Mouse (Mus musculus): ENCODE results near the gene Inip.

Gene Inip

GRCm38 (mm10) chr4:59801489-59801888 is at the start of gene Inip:
TSS of gene Inip (minus strand) at chr4:59801589.
- no peak for DNase-seq

GRCm38 (mm10) chr4:59850181-59850580 is 48.8 kb upstream of the Inip start:
- peak; percentile 70 to 93 for DNase-seq

GRCm38 (mm10) chr4:59847447-59847846 is 46.1 kb upstream of the Inip start:
- DNase-seq: peak in 1 of 2 experiments; percentile 22

GRCm38 (mm10) chr4:59845245-59845637 is 43.9 kb upstream of the Inip start:
- peak in 1 of 2 experiments; percentile 71 for DNase-seq

GRCm38 (mm10) chr4:59844460-59845244 is 43.3 kb upstream of the Inip start:
- DNase-seq: no peak

DNA sequence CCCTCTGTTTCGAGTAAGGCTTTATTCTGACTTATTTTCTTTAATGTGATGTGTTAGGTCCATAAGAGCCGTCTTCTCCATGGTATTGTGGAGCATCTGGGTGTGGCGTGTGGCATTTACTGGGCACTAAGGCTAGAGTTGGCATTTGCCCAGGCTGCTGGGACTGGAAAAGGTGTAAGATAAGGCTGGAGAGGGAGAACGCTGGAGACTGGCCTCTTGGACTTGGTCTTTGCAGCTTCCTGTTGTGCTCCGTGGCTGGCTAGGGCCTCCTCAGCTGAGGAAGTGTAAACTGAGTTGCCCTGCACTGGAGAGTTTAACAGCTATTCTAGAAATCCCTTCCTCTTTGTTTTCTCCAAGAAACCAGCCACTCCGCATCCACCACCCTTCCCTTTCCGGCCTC is 36.3 kb upstream of the Inip start:
- peak; percentile 33 to 48 for DNase-seq

DNA sequence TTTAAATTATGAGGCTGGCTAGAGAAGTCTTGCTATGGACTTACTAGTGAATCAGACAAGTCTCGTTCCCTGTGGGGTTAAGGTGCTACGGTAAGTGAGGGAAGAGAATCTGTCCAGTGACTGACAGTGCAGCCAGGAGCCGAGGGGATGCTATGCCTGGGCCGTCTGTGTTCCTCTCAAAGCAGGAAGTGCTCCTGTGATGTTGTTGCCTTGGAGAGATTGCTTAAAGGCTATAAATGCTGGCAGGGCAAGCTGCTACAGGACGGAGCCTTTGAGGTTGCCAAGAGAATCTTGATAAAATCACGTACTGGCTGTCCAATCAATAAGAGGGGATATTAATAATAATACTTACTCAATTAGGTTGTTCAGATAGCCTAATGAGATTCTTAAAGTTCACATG is 31.4 kb upstream of the Inip start:
- DNase-seq: no peak

- DNase-seq: no peak
Measured at GRCm38 (mm10) chr4:59831038-59831437, 29.6 kb upstream of the Inip start.

- DNase-seq: no peak
Measured at GRCm38 (mm10) chr4:59829072-59829471, 27.7 kb upstream of the Inip start.

DNA sequence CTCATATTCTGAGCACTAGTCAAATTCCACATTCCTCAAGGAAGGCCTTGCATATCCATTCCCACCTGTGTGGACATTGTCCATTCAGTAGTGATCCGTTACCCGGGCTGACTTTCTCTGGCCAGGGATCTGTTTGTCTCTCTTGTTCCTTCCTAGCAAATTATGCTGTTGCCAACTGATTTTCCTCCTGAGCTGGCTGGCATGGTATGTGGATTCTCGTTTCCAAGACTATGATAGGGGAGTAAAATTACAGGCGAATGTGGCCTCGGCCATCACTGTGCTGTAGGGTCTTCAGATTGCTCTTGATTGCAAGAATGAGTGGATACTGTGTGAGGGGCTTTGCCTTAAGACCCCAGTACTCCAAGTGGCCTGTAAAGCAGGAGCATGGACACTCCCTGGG is 25.0 kb upstream of the Inip start:
- no peak for DNase-seq

DNA sequence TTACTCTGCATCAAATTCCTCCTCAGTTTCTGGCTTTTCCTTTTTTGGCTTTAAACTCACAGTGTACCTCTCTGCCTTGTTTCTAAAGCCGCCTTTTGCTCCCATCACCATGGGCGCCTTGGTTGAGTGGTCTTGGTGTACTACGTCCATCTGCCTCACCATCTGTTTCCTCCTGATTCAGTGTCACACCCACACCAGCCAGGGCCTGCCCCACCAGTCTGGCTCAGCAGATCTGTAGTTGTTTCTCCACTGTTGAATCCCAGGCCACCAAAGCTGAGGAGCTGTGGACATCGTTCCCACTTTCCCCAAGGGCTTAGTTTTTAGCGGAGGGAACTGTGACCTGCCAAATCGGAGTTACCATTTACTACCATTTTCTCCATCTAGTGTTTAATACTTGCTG is 24.2 kb upstream of the Inip start:
- no peak for DNase-seq

DNA sequence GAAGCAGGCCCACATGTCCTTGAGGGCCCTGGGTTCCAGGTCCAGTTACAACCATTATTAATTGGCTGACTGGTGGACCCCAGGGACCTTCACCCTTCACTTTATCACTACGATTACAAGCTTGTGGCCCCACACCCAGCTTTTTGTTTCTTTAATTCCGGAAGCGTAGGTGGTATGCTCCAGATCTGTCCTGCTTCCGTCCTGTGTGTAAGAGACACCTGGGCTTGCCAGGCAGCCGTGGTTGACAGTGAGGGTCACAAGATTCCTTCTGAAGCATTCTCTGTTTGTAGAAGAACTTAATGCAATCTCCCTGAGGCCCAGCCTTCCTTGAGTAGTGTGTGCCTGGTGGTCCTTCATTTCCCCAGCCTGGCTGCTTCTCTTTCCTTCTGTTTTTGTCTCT is 23.5 kb upstream of the Inip start:
- DNase-seq: no peak

DNA sequence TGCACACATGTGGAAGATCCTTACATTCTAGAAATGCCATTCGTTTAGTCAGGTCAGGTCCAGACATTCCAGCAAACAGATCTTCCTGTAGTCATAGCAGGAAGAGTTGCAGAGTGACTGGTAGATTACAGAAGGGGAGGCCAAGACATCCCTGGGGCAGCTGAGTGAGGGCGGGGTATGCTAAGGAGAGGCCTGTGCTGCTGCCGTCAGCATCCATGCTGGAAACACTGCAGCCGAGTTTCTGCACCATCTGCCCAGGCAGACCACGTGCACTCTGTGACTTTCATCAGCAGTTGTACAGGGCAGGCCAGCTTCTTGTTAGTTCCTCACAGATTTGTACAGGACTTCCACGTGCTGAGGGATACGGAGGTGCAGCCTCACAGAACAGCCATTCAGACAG is 22.1 kb upstream of the Inip start:
- DNase-seq: peak; percentile 39 to 61

DNA sequence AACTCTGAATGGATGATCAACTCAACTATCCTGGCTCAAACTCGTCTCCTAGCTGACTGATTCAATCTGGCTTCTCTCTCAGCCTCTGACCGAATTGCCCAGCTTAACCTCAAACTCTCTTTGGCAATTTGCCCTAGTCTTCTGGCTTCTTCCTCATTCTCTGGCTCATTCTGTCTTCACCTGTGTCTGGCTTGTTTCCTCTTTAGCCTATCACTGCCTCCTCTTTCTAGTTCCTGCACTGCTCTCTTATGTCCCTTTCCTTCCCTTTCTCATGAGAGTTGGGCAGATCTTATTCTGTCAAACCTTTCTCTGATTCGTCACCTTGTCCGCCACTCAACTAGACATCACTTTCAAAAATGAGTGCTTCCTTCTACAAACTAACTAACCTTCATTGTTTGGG is 20.7 kb upstream of the Inip start:
- peak; percentile 44 to 77 for DNase-seq

GRCm38 (mm10) chr4:59821516-59821915 is 20.1 kb upstream of the Inip start:
- no peak for DNase-seq

GRCm38 (mm10) chr4:59819477-59820022 is 18.2 kb upstream of the Inip start:
- DNase-seq: peak; percentile 36 to 62

DNA sequence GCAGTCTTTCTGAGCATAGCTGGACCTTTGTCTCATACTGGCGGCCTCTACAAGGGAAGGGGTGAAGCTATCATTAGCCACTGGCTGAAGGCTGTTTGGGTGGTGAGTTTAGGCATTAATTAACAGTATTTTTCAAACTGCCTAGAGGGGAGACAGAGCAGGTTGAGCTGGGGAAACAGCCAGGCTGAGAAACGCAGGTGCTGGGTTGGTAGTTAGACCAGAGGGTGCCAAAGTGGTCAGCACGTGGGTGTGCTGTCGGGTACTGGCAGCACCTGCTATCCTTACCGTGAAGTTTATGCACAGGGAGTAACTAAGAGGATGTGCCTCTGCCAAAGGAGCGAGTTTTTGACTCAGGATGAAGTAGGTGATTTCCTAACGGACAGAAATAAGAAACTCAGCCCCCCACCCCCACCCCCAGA is 17.7 kb upstream of the Inip start:
- DNase-seq: peak; percentile 60 to 75

- DNase-seq: no peak
Measured at GRCm38 (mm10) chr4:59818498-59818897, 17.1 kb upstream of the Inip start.

GRCm38 (mm10) chr4:59817790-59818189 is 16.4 kb upstream of the Inip start:
- DNase-seq: no peak

DNA sequence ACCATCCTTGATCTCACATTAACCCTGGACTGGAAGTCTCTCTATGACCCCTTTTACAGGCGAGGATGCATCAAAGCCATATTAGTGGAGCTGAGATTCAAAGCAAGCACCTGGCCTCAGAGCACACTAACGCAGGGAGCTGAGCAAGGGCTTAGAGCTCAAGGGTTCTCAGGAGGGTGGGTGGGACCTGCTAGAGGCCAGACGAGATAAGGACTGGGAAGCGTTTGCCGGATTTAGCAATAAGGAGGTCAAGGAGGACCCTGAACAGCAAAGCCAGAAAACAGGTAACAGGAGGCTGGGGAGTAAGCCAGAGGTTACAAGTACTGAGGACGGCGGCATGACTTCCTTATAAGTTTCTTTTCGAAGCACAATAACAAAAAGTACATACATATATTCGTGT is 15.1 kb upstream of the Inip start:
- no peak for DNase-seq

DNA sequence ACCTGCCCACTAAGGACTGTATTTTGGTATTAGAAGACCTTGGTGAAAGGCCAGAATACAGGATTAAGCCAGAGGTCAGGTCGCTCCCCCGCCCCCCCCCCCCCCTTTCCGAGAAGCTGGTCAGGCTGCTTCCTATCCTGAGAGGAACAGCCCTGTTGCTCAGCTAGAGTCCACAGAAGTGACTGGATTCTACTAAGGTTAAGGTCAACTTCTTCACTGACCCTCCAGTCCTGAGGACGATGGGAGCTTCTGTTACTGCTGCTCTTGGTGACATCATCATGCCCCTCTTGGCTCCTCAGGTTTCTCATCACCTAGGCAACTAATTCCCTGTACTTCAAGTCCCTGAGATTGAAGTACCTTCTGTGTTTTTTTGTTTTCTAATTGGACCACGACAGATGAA is 14.6 kb upstream of the Inip start:
- DNase-seq: no peak

GRCm38 (mm10) chr4:59815121-59815810 is 13.9 kb upstream of the Inip start:
- no peak for DNase-seq

DNA sequence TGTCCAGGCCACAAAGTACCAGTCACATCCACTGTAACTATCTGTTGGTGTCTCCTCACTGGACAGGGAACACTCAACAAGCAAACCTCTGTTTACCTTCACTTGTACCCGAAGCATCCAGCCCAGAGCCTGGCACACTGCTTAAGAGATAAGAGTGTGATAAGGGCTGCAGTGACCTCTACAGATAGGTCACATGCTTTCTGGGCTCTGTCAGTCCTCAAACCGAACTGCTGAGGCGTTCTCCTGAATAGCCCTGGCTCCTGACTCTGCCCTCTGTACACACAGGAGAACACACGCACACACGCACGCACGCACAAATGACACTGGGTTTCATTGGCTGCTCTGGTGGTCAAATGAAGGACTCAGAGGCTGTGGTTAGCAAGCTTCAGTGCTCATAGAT is 12.7 kb upstream of the Inip start:
- DNase-seq: no peak

DNA sequence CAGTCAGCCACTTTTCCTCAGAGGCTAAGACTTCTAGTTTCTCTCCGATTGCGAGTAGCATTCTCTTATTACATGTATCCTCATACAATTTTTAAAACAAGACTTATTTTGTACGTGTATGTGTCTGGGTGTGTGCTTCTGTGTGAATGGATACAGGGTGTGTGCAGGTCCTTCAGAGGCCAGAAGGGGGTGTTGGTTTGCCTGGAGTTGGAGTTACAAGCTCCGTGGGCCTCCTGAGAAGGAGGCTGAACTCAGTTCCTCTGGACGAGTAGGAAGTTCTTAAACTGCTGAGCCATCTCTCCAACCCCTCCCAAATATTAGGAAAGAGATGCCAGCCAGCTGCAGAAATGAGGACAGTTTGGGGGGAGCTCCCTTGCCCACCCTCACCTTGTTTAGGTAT is 7.0 kb upstream of the Inip start:
- DNase-seq: peak; percentile 35 to 62
